19 mouse cellular contexts compared by ENCODE assay signal in genomic region chr3:86849337-86849736, GRCm38 (mm10).
"Had no signal": no experiment of that assay in that cellular context is flagged by ENCODE, and none has a peak within 500 bp of the region (broad histone marks: within the 10 kb centered on the region; RNA-seq: fewer than 3 reads in every experiment).

No protein-coding gene starts in this region.

- ATAC-seq: midbrain, embryonic 15.5 days had no signal

- DNase-seq: kidney, adult 2 months; kidney, postnatal 14 days; kidney, postnatal 4 days; layer of hippocampus, adult 9-11 months; layer of hippocampus, postnatal 36 days; liver, embryonic 13.5 days; lung, adult 2 months; lung, postnatal 14 days; lung, postnatal 4 days; right cerebral cortex, postnatal 25 days; spleen, adult 18-20 months; thymus, postnatal 25 days had no signal

- H3K9me3 ChIP-seq: kidney, embryonic 15.5 days; liver, embryonic 13.5 days; midbrain, embryonic 15.5 days; neural tube, embryonic 12.5 days; neural tube, embryonic 15.5 days; stomach, embryonic 15.5 days had no signal

- H3K4me1 ChIP-seq: liver, embryonic 13.5 days had no signal

- H3K27ac ChIP-seq: kidney, embryonic 15.5 days; left cerebral cortex, adult 2 months; liver, embryonic 13.5 days; neural tube, embryonic 12.5 days; stomach, embryonic 15.5 days had no signal

- H3K36me3 ChIP-seq: kidney, embryonic 15.5 days; liver, embryonic 13.5 days; midbrain, embryonic 15.5 days; neural tube, embryonic 12.5 days; neural tube, embryonic 15.5 days; stomach, embryonic 15.5 days had no signal

- H3K4me2 ChIP-seq: kidney, embryonic 15.5 days; liver, embryonic 13.5 days; midbrain, embryonic 11.5 days; midbrain, embryonic 15.5 days; neural tube, embryonic 12.5 days; neural tube, embryonic 15.5 days; stomach, embryonic 15.5 days had no signal

- H3K9ac ChIP-seq: kidney, embryonic 15.5 days; liver, embryonic 13.5 days; midbrain, embryonic 15.5 days; neural tube, embryonic 12.5 days; neural tube, embryonic 15.5 days; stomach, embryonic 15.5 days had no signal

- H3K27me3 ChIP-seq: kidney, embryonic 15.5 days; liver, embryonic 13.5 days; midbrain, embryonic 15.5 days; neural tube, embryonic 12.5 days; neural tube, embryonic 15.5 days; stomach, embryonic 15.5 days had no signal

- H3K4me3 ChIP-seq: kidney, embryonic 15.5 days; left cerebral cortex, adult 2 months; liver, embryonic 13.5 days; midbrain, embryonic 15.5 days; neural tube, embryonic 12.5 days; neural tube, embryonic 15.5 days; stomach, embryonic 15.5 days had no signal
